Mouse (Mus musculus) midbrain, embryonic 16.5 days (tissue): ENCODE data around the gene F13a1. TPM values are rescaled to one million over a fixed set of nuclear protein-coding genes. Genes with fewer than 3 reads are reported as not detected.

ENCODE experiments used
- ATAC-seq: fragments of 200-750 bp; cut with Nextera tagmentation; 2 replicates; pipeline ENCODE4 v1.8.0; 2017; ENCODE audit warnings: moderate TSS enrichment
- H3K27ac ChIP-seq: fragments of 300-500 bp; sonication (generic); 2 replicates; pipeline ENCODE4 v1.5.1; 2014; ENCODE audit warnings: mild to moderate bottlenecking, low read length, mixed read lengths
- H3K27me3 ChIP-seq: fragments of 300-500 bp; sonication (generic); 2 replicates; pipeline ENCODE4 v1.6.1; 2014; ENCODE audit warnings: low read depth, low read length, mixed read lengths; ENCODE audit not compliant: control insufficient read depth, insufficient read depth
- H3K36me3 ChIP-seq: fragments of 300-500 bp; sonication (generic); 2 replicates; pipeline ENCODE4 v1.6.1; 2014; ENCODE audit warnings: mild to moderate bottlenecking, low read length, moderate library complexity, mixed read lengths; ENCODE audit not compliant: control insufficient read depth, insufficient read depth
- H3K4me1 ChIP-seq: fragments of 300-500 bp; sonication (generic); 2 replicates; pipeline ENCODE4 v1.6.1; 2014; ENCODE audit warnings: mild to moderate bottlenecking, low read length, mixed read lengths; ENCODE audit not compliant: control insufficient read depth, insufficient read depth
- H3K4me2 ChIP-seq: fragments of 300-500 bp; sonication (generic); 2 replicates; pipeline ENCODE4 v1.6.1; 2014; ENCODE audit warnings: mild to moderate bottlenecking, low read length, mixed read lengths
- H3K4me3 ChIP-seq: fragments of 300-500 bp; sonication (generic); 2 replicates; pipeline ENCODE4 v1.5.1; 2014; ENCODE audit warnings: low read depth, mild to moderate bottlenecking, low read length, moderate library complexity, mixed read lengths
- H3K9ac ChIP-seq: fragments of 300-500 bp; sonication (generic); 2 replicates; pipeline ENCODE4 v1.6.1; 2014; ENCODE audit warnings: low read depth, low read length, mixed read lengths
- H3K9me3 ChIP-seq: fragments of 300-500 bp; sonication (generic); replicated peaks from 2 replicates; pipeline ENCODE4 v1.6.1; 2014; ENCODE audit warnings: mild to moderate bottlenecking, low read length, mixed read lengths; ENCODE audit not compliant: control insufficient read depth, poor library complexity, severe bottlenecking
- WGBS: fragments of 180-500 bp; shearing (Covaris S2); extraction: QIAGEN DNeasy Blood & Tissue Kit; methylation state at CpG from one replicate; pipeline ENCODE4 v1.1.7; 2014; 5-methylcytosine and 5-hydroxymethylcytosine counted together
- polyA plus RNA-seq: library from polyadenylated mRNA; unstranded; fragments of >200 nt; fragmentation: Nextera tagmentation; extraction: Ambion mirVana; gene quantifications from 2 replicates; pipeline ENCODE4 v1.2.1, GENCODE M21; 2015

Gene F13a1
- polyA plus RNA-seq: 15.5 and 16.4 TPM in 2 replicates

DNA sequence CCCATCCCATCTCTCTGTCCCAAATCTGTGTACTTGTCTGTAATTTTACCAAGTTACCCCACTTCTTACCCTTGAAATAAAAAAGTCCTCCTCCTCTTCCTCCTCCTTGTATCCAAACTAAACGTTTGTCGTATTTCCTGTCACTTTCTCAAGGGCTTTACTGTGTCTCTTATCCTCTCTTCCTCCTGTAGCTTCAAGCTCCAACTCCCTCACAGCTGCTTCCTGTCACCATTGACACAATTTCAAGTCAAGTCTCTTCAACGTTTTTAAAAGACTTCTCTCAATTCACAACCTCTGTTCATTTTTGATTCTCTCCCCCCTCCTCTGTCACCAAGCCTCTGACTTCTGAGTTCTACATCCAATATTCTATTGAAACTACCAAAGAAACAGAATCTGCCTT, at the start of gene F13a1:
TSS of gene F13a1 (minus strand) at position 119 of the 400 bp plus-strand sequence.
- Histone ChIP-seq H3K4me2 (no peak within 1 kb of the TSS), H3K36me3 (no peaks in the 10 kb centered on the region), H3K27me3 (no peaks in the 10 kb centered on the region), H3K9ac (no peak within 1 kb of the TSS), H3K9me3 (no peaks in the 10 kb centered on the region), H3K27ac (no peak within 1 kb of the TSS), H3K4me1 (no peaks in the 10 kb centered on the region), H3K4me3 (no peak within 1 kb of the TSS)
- no peak for ATAC-seq
- 82% methylated on average over 3 of the region's 3 CpGs for WGBS

DNA sequence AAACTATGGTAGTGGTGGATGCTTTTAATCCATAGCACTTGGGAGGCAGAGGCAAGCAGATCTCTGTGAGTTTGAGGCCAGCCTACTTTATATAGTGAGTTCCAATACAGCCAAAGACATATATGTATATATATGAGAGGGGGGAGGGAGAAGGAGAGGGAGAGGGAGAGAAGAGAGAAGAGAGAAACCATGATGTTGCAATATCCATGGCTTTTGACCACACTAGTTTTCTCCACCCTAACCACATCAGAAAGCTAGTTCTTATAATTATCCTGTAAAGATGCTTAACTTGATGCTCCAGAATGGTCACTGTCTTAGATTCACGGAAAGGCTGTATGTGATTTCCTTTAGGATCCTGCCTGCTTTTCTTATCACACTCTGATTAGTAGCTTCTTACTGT, 41.6 kb upstream of the F13a1 start:
- no peak for ATAC-seq
- H3K36me3 ChIP-seq: no peaks in the 10 kb centered on the region
- 97% methylated on average over 1 of the region's 1 CpGs for WGBS
- no peak overlapping the region for H3K4me3 ChIP-seq
- H3K9ac ChIP-seq: no peak overlapping the region
- no peaks in the 10 kb centered on the region for H3K27me3 ChIP-seq
- no peaks in the 10 kb centered on the region for H3K9me3 ChIP-seq
- H3K4me1 ChIP-seq: no peaks in the 10 kb centered on the region
- H3K27ac ChIP-seq: no peak overlapping the region
- no peak overlapping the region for H3K4me2 ChIP-seq

DNA sequence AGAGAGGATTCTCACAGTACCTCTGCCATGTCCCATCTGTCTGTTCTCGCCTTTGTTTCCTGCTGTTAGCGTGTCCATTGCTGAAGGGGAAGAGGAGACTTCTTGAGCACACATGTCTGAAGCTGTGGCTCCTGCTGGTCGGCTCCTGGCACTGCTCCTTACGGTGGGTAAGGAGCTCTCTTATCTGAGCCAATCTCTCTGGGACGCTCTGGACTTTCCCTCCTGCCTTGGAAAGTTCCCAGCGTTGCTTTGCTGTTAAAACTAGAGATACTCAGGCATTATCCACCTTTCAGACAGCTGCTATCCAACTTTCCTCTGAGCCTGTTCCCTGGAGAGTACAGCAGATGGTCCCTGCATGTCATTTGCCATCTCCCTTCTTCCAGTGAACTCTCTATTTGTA, 39.1 kb upstream of the F13a1 start:
- no peak overlapping the region for H3K4me3 ChIP-seq
- H3K27ac ChIP-seq: no peak overlapping the region
- no peak overlapping the region for H3K9ac ChIP-seq
- no peak overlapping the region for H3K4me2 ChIP-seq
- no peak for ATAC-seq
- H3K27me3 ChIP-seq: no peaks in the 10 kb centered on the region
- H3K9me3 ChIP-seq: no peaks in the 10 kb centered on the region
- H3K4me1 ChIP-seq: no peaks in the 10 kb centered on the region
- WGBS: 72% methylated on average over 6 of the region's 6 CpGs
- no peaks in the 10 kb centered on the region for H3K36me3 ChIP-seq

DNA sequence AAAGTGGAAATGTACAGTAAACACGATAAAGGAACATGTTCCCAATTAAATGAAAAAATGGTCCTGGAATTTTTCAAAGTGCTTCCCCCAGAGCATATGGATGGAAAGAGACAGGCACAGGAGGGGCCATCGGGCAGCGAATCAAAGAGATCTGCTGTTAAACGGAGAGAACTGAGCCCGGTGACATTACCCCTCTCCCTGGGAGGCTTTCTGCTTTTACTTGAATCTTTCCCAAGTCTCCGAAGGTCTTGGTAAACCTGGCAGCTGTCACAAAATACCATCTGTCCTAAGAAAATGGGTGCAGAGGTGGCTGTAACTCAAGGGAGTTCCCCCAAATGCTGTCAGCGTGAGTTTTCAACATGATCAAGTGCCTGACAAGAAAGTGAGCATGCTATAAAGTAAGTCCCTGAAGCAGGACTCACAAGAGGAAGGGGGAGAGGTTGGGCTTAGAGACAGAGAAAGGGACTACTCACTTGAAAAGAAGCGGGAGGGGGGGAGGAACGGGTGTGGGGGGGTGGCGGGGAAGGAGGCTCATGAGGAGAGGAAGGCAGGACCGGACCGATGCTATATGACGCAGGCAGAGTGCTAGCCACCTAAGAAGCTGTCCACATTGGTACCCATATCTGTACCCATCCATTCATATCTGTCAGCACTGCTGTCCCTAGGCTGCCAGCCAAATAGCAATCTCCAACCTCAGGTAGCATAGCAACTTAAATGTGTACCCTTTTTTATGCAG, 31.6 kb upstream of the F13a1 start:
- Histone ChIP-seq H3K4me1 (no peaks in the 10 kb centered on the region; the same call in 1 of the 2 replicates), H3K27ac (no peak overlapping the region), H3K27me3 (no peaks in the 10 kb centered on the region), H3K36me3 (no peaks in the 10 kb centered on the region), H3K4me3 (no peak overlapping the region), H3K9me3 (no peaks in the 10 kb centered on the region), H3K4me2 (peak overlapping the region; percentile 4), H3K9ac (no peak overlapping the region)
- peak; percentile 39; the same call in 1 of the 2 replicates for ATAC-seq
- 30% methylated on average over 12 of the region's 13 CpGs for WGBS

- H3K27me3 ChIP-seq: no peaks in the 10 kb centered on the region
- no peaks in the 10 kb centered on the region for H3K36me3 ChIP-seq
- H3K4me2 ChIP-seq: no peak overlapping the region
- no peak overlapping the region for H3K9ac ChIP-seq
- ATAC-seq: no peak
- no peak overlapping the region for H3K4me3 ChIP-seq
- H3K4me1 ChIP-seq: no peaks in the 10 kb centered on the region
- H3K9me3 ChIP-seq: no peaks in the 10 kb centered on the region
- H3K27ac ChIP-seq: no peak overlapping the region
- WGBS: 82% methylated on average over 3 of the region's 3 CpGs
Observed at GRCm38 (mm10) chr13:37071390-37071789, 21.3 kb upstream of the F13a1 start.

- Histone ChIP-seq H3K27me3 (no peaks in the 10 kb centered on the region), H3K4me2 (no peak overlapping the region), H3K9me3 (no peaks in the 10 kb centered on the region), H3K9ac (no peak overlapping the region), H3K4me1 (no peaks in the 10 kb centered on the region), H3K4me3 (no peak overlapping the region), H3K27ac (no peak overlapping the region), H3K36me3 (no peaks in the 10 kb centered on the region)
- ATAC-seq: no peak
- WGBS: 86% methylated on average over 4 of the region's 4 CpGs
Observed at GRCm38 (mm10) chr13:37070824-37071223, 20.8 kb upstream of the F13a1 start.

DNA sequence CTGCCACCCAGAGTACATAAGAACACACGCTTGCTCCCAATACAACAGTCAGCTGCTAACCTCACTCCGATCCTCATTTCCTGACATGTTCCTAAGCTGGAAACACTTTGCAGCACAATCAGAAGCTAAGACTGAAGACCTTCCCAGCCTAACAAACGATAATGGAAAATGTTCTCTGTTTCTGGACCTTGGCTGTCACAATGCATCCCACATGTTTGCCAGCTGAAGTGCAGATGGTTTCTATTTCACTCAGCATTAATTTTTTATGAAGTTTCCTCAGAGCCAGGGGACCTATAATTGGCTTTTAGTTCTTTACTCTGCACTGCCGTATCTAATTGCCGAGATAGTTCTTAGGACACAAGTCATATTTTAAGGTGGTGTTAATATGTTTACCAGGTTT, 10.8 kb upstream of the F13a1 start:
- no peak for ATAC-seq
- no peaks in the 10 kb centered on the region for H3K27me3 ChIP-seq
- WGBS: 71% methylated on average over 5 of the region's 5 CpGs

DNA sequence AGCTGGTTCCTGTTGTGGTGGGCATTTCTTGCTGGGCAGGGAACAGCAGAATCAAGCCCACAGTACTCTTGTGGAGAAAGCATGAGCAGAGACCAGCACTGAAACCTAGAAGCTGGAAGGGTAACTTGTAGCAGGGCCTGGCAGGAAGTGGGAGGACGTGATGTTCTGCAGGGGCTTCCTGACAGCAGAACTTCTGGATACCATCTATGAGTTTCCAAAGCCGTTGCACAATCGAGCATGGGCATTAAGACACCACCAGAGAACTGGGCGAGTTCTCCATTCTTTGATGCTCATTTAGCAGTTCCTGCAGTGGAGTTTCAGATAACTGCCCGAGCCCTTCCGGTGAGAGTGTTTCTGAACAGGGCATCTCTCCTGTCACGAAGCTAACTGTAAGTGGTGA, 6.6 kb upstream of the F13a1 start:
- no peak overlapping the region for H3K9ac ChIP-seq
- no peak overlapping the region for H3K4me3 ChIP-seq
- no peaks in the 10 kb centered on the region for H3K27me3 ChIP-seq
- WGBS: 89% methylated on average over 7 of the region's 7 CpGs
- no peaks in the 10 kb centered on the region for H3K9me3 ChIP-seq
- H3K4me2 ChIP-seq: no peak overlapping the region
- no peaks in the 10 kb centered on the region for H3K4me1 ChIP-seq
- no peak for ATAC-seq
- H3K36me3 ChIP-seq: no peaks in the 10 kb centered on the region
- H3K27ac ChIP-seq: no peak overlapping the region

More for the DNA sequence above, 10.8 kb upstream of the F13a1 start:
- H3K9me3 ChIP-seq: no peaks in the 10 kb centered on the region
- H3K4me2 ChIP-seq: no peak overlapping the region
- no peak overlapping the region for H3K4me3 ChIP-seq
- no peak overlapping the region for H3K9ac ChIP-seq
- no peaks in the 10 kb centered on the region for H3K4me1 ChIP-seq
- H3K36me3 ChIP-seq: no peaks in the 10 kb centered on the region
- no peak overlapping the region for H3K27ac ChIP-seq

- no peak overlapping the region for H3K9ac ChIP-seq
- no peaks in the 10 kb centered on the region for H3K27me3 ChIP-seq
- H3K4me3 ChIP-seq: no peak overlapping the region
- WGBS: 81% methylated on average over 2 of the region's 2 CpGs
- no peaks in the 10 kb centered on the region for H3K9me3 ChIP-seq
- ATAC-seq: no peak
- no peak overlapping the region for H3K27ac ChIP-seq
- no peaks in the 10 kb centered on the region for H3K36me3 ChIP-seq
- no peak overlapping the region for H3K4me2 ChIP-seq
- no peaks in the 10 kb centered on the region for H3K4me1 ChIP-seq
Observed at GRCm38 (mm10) chr13:37049631-37050030, 413 bp downstream of the F13a1 start.
